Mouse (Mus musculus): ENCODE measurements around the gene B430305J03Rik. TPM values are rescaled to one million over a fixed set of nuclear protein-coding genes. Genes with fewer than 3 reads are reported as not detected.

The B430305J03Rik gene
- not detected in 2 replicates for polyA plus RNA-seq (2021; fragmentation: Nextera tagmentation)
- long read RNA-seq, experiment 1, transcript B430305J03Rik-201 (1 exons, 3,702 nt): major isoform, 8 of 9 reads
- long read RNA-seq, experiment 1, partial matches to known transcripts: 0 of 9 reads
- long read RNA-seq, experiment 1, other reads (novel, unspliced or antisense): 1 of 9 reads
- long read RNA-seq, experiment 2, partial matches to known transcripts: 0 of 1 reads
- long read RNA-seq, experiment 2, other reads (novel, unspliced or antisense): 0 of 1 reads

DNA sequence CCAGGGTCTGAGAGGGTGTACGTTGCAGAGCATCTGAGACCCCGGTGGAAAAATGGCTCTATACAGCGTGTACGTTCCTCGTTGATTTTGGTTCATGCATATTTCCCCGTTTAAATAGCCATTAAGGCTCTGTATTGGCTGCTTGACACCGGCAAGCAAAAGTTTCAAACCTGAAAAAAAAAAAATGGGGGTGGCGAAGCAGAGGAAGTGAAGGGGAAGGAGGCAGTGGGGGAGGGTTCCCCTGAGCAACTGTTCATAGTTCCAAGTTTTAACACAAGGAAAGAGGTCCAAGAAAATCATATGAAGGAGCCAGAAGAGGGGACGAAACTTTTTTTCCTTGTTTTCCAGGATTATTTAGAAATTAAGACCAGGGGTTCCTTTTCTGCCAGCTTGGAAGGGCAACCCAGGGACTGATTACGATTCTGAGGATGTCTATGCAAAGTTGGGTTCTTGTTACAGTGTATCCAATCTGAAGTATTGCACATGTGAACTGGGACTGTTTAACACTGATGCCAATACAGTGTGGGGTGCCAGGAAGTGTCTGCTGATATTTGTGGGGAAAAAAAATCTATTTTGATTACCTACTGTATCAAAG is at the start of gene B430305J03Rik:
B430305J03Rik (minus strand) TSS at position 173 of the 595 bp plus-strand sequence.

DNA sequence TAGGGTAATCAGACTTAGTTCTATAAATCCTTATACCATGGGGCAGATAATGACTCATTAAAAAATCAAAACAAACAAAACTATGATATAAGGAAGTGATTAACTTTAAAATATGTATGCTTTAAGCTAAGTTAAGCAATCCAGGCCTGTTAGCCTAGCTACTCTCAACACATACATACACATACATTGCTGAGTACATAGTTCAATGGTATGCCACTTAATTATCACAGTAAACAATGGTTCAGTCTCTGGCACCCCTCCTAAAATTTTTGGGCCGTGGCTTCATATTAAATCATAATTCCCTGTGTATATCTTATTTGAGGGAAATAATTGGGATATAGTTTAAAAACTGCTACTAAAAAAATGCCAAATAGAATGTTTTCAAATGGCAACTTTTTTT is 4.4 kb downstream of the B430305J03Rik start, which contains the start of gene Rap2b:
Rap2b (plus strand) TSS at position 301 of the 400 bp plus-strand sequence.

Other genes with a start within 250 kb of the B430305J03Rik start
- 28.8 and 32.3 TPM in 2 replicates for gene Rap2b, start 4.3 kb downstream of the B430305J03Rik start, polyA plus RNA-seq (2021; fragmentation: Nextera tagmentation)

Measured in left cerebral cortex, adult 6 months (tissue).